Mouse (Mus musculus) naive thymus-derived CD4-positive, alpha-beta T cell, adult 2 months (primary cell): ENCODE data around the gene Tbc1d9b.

Experiments used
- DNase-seq: peaks from one replicate; pipeline ENCODE4 v3.0.0-alpha.2; 2011; ENCODE audit warnings: low read depth

The Tbc1d9b gene

DNA sequence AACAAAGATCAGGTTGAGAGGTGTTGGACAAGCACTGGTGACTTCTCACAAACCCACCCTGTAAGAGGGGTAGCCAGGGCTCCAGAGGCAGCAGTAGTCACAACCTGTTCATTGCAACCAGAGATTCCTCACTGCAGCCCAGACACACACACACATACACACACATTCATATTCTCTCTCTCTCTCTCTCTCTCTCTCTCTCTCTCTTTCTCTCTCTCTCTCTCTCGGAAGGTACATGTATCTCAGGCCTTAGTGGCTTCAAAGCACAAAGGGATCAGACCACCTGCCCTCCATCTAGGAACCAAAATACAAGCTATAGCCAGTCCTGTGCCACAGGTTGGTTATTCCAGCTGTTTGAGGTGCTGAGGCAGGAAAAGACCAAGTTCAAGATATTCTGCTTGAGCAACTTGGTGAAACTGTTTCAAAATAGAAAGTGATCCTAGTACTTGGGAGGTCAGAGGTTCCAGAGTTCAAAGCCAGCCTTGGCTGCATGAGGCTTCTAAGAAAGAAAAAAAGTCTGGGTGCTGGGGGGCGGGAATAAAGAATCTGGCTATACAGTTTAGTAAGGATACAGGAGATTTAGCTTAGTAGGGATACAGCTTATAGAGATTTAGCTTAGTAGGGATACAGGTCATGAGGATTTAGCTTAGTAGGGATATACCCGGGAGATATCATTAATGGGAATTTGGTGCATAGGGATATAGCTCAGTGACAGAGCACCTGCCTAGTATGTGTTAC, 80.3 kb downstream of the Tbc1d9b start:
- DNase-seq = no peak

DNA sequence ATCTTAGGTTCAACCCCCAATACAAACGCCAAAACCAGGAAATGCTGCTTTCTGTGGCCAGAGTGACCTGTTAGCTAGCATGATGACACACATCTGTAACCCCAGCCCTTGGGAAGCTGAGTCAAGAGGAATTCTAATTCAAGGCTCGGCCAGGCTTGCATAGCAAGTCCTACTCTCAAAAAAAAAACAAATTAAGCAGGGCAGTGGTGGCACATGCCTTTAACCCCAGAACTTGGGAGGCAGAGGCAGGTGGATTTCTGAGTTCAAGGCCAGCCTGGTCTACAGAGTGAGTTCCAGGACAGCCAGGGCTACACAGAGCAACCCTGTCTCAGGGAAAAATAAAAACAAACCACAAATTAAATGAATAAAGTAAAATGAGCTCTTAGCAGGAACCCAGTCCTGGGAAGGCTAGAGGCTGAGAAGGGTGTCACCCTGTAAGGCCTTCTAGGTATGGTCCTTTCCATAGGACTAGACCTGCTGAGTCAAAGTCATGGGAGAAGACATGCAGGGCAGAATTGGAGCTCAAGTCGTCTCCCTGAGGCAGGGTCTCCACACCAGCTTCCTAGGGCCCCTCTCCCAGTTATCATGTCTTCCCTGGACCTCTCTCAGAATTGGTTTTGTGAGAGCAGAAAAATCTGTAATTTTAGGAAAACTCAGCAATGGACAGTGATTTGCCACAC, 81.0 kb downstream of the Tbc1d9b start:
- no peak for DNase-seq

DNA sequence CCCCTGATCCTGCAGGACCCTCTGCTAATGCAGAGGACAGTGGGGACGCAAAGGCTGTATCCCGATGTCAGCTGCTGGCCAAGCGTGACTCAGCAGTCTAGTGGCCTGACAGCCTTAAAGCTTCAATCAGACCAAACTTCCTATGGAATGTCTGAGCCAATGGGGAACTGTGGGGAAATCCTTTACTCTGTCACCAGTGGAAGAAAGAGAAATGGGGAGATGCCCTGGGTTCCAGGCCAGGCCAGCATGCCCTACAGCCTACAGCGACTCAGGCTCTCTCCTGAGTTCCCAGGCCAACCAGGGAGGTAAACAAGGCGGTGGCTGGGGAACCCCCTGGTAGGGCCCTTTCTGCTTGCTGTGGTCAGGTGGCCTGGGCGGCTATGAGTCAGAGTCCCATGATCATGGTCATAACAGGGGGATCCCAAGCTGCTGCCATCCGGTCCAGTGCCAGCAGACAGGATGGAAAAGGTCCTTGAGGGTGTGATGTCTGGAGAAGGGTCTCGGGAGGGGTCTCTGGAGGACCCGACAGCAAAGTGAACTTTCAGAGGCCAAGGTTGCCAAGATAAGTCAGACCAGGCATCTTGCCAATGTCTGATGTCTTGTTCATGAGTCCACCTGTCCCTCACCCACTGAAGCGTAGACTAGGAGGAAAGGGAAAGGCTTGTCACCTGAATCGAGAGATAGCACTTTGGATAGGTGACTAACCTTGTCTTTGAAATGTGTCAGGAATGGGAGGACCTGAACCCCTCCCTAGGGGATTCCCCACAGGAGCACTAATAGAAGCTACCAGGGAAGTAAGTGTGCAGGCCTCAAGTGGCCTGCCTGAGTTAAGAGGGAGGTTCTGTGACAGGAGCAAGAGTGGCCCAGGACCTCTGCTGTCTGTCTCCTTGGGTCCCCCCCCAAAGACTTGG, 81.9 kb downstream of the Tbc1d9b start:
- no peak for DNase-seq

DNA sequence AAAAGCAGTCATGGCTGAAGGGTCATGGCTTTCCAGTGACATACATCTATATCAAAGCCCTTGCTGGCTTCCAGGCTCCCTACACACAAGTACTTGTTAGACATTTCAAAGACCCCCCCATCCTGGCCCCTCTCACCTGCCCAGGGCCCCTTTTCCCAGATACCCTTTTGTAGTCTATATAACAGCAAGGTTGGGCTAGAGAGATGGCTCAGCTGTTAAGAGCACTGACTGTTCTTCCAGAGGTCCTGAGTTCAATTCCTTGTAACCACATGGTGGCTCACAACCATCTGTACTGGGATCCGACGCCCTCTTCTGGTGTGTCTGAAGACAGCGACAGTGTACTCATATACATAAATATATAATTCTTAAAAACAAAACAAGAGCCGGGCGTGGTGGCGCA, 83.4 kb downstream of the Tbc1d9b start:
- no peak for DNase-seq

DNA sequence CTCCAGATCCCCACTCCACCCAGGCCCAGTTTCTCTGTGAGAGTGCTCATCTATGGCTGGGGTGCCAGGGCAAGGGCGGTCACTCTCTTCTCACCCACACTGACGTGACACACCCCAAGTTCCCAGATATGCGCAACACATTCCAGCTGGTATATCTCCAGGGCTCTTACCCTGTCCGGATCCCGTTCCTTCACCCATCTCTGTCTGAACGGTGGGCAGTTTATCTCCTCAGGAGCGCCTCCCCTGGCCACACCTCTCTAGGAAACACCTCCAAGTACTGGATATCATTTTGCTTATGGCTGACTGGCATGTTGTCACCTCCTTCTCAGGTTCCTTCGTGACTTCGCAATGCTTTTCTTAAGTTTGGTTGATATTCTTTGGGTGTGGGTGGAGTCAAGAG, 84.4 kb downstream of the Tbc1d9b start:
- DNase-seq = no peak

DNA sequence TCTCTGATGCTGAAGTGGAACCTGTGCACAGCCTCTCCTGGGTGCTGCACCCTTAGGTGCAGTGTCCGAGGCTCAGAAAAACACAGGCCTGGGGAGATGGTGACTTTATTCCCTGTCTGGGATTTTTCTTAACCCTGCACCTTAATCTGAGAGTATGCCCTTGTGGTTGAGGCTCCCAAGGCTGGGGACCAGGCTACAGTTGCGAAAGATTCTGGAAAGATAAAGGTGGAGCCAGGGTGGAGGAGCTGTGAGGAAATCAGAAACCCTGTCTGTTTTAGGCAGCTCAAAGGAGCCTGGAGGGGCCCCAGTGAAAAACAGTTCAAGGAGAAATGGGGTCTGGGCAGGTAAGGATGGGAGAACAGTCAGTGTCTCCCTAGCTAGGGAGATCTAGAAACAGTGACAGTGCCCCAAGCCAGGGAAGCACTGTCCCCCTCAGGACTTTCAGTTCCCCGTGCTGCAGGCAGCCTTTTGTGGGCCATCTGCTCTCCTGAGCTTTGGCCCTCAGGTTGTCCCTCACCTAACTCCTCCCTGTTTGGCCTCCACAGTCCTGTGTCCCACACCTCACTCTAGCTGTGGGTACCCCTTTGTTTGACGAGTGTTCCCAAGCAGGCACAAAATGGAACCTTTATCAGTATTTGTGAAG, 85.6 kb downstream of the Tbc1d9b start:
- no peak for DNase-seq

DNA sequence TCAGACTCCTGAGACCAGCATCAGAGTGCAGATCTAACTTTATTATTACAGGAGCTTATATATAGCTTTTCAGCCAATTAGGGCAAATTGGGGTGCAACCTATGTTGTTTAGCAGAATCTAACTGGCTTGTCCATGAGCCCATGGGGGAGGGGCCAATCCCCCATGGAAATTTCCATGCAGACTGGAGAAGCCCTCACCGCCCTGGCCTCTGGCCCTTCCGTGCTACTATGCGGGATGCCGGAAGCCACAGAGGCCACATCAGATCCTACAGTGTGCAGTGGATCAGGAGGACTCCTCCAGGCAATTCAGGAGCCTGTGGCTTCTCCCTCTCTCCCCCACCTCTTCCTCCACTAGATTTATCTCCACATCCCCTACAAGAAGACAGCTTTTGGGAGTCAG, 86.6 kb downstream of the Tbc1d9b start:
- DNase-seq = no peak

DNA sequence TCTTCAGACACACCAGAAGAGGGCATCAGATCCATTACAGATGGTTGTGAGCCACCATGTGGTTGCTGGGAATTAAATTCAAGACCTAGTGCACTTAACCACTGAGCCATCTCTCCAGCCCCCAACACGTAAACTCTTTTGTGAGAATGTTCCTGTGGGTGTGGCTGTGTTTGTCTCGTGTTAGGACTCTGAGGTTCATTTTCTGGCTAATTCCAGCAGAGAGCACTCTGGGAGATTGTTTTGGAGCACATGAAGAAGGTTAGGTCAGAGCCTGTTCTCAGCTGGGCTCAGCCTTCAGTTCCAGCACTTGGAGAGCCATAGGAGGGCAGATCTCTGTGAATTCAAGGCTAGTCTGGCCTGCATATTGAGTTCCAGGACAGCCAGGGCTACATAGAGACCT, 88.6 kb downstream of the Tbc1d9b start:
- DNase-seq = no peak
